Mouse (Mus musculus): ENCODE measurements at regions not wholly inside any gene's neighbourhood (a gene's known extent, or its start where the extent isn't known, plus 50 kb on each side); places are given as distances from the start of the nearest gene placed in this dataset.

DNA sequence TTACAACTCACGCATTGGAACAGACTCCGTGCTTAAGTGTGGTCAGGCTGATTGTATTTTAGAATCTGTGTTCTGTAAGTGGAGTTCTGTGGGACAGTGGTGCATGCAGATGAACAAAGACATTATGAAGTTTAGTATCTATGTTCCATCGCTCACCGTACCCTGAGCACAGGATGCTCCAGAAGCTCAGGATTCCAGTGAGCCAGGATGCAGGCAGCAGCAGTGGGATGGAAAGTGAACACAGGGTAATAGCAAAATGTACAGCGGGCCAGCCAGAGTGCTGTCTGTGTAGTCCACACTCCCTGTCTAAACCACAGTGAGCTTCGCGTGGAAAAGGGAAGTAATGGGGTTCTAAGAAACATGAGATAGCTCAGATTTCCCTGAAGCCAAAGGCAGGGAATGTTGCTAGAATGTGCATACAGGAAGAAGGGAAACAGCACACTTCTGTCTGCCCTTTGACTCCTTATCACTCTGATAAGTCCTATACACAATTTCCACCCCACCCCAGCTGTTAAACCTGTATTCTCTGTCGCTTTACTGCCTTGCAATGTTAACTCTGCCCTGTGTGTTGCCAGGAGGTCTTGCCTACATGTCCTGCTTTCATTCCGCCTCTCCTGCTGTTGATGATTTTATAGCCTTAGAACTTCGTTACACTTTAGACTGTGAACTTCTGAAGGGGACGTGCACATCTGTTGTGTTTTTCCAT, 178.3 kb upstream of the Btg1 start:
- no peak for DNase-seq

DNA sequence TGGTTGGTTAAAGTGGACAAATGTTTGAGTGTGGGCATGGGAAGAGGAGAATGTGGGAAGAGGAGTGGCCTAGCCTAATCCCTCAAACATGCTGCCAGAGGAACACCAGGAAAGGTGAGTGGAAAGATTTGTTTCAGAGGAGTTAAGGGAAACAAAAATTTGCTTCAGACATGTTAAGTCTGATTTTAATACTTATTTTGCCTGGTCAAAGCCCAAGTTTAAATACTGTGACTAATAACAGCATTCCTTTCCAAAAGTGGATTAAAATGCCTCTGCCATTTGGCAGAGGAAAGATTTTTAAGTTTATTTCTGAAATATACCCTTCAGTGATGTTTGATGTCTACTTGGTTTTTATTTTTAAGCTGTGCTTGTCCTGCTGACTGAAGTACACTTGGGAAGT, 174.6 kb upstream of the Btg1 start:
- no peak for DNase-seq

DNA sequence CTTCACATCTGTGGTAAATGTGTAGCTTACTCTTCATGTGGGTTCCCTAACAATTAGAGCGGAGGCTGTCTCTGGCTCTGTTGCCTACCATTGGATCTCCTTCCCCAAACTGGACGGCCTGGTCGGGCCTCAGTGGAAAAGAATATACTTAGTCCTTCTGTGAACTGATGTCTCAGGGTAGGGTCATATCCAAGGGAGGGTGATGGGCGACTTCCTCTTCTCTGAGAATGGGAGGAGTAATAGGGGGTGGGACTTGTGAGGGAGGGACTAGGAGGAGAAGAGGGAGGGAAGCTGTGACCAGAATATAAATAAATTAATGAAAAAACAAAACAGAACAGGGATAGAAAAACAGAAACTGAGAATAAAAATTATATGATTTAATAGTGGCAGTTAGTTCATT, 166.5 kb upstream of the Btg1 start:
- no peak for DNase-seq

DNA sequence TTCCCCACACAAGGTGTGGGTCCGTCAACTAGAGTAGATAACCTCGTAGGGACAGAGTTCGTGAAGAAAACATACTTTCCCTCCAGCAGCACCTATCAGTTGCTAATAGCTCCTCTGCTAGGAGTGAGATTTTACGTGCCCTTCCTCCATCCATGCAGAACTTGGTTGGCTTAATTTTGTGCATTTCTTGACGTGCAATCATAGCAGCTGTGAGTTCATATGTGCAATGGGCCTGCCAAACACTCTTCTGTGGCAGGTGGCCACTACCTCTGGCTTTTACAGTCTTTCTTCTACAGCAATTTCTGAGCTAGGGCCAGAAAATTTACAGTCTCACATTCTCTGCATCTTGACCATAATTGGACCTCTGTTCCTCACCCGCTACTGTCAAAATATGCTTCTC, 161.9 kb upstream of the Btg1 start:
- DNase-seq = no peak

DNA sequence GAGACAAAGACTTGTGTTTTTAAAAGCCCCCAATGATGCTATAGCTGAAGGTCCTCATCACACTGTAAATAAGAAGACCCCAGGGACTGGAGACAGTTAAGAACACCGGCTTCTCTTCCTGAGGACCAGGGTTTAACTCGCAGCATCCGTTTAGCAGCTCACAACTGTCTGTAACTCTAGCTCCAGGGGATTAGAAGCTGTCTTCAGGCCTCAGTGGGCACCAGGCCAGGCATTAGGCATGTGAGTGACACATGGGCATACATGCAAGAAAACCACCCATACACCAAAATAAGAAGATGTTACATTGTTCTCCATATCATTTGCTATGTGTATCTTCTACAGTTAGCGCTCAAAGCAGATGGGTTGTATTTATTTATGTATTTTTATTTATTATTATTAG, 158.3 kb upstream of the Btg1 start:
- DNase-seq = no peak

DNA sequence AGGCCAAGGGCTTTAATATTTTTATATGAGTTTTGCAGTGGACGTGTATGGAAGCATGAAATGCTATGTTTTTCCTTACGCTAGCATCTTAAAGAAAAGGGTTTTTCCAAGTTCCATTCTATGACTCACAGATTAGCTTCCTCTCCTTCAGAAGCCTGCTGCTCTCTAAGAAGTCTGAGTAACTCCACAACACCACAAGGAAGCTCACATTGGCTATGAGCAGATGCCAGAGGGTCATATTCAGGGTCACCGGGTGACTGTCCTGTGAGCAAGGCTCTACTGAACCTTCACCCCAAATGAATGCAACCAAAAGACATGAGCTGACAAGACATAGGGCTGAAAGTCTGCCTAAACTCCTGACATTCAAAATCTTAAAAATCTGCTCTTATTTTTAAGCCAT, 157.6 kb upstream of the Btg1 start:
- no peak for DNase-seq

DNA sequence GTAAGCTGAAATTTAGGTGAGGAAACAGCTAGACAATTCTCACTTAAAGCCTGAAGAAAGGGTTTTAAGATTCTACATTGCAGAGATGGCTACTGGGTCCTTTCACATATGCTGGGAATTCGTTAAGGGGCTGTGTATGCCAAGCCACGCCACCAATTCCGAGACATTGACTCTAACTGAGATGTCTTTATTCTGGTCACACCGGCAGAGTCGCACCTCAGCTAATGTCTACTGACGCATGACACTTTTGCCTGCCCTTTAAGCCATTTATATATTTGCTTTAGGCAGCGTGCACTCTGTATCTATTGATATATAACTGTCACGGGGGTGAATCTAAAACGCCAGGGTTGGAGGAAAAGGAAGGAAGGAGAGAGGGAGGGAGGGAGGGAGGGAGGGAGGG, 156.7 kb upstream of the Btg1 start:
- DNase-seq = no peak

DNA sequence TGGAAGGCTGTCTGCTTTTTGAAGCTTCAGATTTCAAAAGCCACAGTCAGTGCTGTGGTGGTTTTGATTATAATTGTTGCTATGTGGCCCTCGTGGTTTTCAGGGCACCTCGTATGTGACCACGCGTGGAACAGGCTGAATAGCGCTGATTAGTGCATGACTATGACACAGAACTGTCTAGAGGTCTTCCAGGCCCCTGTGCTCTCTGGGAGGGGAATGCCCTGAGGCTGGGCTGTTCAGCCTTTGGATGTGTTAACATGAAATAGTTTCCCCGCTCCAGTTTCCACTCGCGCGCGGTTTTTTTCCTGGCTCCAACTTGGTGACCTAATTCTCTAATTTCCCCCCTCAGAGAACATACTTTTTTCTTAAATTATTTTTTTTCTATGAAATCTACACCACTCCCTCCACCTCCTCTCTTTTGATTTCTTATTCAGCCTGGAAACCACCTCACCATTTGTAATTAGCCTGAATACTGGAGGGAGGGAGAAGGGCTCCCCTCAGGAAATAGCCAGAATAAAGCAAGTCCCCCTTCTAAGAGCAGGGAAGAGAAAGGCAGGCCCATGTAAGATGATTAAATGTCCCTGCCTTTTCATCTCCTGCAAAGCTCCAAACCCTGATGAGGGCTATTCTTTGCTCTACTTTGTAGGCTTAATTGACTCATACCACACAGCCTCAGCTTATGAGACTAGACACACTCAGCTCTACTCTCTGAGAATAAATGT, 156.0 kb upstream of the Btg1 start:
- no peak for DNase-seq

DNA sequence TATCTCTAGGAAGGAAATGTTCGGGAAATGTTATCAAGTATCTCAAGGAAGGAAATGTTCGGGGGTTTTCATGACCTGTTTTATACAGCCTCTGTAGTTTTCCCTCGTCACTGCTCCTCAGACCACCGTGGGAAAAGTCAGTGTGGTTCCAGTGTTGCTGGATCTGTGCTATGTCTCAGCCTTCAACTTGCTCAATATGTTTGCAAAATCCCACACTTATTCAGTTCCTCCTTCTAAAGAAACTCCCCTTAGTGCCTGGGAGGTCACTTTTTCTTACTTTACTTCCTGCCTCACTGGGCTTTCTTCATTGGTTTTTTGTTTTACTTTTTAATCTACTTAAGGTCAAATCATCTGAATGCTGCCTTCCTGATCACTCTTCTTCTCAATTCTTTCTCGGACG, 150.8 kb upstream of the Btg1 start:
- no peak for DNase-seq

DNA sequence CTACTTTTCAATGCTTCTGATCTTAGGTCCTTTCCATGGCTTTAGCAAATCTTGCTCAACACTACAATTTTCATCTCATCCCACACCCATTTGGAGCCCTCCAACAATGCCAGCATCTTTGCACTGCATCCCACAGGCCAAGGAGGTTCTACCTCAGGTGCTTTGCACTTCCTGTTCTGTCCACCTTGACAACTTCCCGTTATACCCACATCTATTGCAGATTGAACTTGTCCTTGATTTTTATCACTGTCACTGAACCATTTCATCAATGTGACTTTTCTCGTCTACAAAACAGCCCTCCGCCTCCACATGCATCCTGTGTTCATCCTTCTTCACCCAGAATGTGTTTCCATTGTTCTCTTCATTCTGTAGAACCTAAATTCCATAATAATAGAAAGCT, 150.0 kb upstream of the Btg1 start:
- DNase-seq = no peak

DNA sequence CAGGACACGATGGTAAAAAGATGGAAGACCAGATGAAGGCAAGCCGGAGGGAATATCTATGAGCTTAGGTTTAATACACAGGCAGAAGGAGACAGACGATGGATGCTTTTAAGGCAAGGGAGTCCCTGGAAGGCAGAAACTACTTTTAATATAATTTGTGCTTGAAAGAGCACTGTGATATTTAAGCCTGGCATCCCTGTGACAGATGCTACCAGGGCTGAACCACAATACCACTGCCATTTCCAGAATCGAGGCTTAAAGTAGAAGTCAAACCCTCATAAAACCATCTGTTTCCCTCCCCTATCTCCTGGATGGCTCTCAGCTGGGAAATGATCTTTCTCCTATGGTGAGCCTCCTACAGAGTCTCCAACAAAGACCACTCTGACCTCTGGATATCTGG, 149.1 kb upstream of the Btg1 start:
- no peak for DNase-seq

DNA sequence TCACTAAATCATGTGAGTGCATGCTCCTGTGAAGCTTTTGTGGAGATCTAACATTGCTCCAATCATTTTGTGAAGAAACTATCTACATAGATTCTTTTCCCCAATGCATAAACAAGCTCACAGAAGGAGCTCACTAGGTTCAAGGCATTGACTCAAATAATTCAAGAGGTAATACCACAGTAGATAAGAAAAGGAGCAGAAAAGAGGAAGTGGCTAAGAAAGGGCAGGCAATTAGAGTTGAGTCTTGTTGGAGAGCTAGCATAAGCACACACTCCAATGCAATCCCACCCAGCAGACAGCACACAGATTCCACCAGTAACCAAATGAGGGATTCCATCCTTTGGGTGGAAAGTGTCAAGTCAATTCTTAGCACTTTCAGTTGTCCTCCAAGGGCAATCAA, 145.3 kb upstream of the Btg1 start:
- DNase-seq = no peak

DNA sequence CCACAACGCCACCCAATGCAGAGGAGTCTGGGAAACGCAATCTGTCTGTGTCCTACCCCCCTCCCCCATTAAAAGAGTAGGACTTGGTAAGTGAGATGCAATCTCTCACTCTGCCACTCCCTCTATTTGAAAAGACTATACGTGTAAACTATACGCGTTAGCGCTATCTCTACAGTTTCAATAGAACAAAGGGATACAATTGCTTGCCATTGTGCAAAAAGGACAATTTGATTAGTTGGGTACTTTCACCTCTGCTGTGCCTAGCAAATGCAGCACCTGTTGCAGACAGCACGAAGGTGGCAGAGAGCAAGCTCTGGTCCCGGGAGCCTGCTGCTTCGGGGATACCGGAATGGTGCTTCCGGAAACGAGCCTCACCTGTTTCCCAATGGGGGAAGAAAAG, 137.5 kb upstream of the Btg1 start:
- no peak for DNase-seq

DNA sequence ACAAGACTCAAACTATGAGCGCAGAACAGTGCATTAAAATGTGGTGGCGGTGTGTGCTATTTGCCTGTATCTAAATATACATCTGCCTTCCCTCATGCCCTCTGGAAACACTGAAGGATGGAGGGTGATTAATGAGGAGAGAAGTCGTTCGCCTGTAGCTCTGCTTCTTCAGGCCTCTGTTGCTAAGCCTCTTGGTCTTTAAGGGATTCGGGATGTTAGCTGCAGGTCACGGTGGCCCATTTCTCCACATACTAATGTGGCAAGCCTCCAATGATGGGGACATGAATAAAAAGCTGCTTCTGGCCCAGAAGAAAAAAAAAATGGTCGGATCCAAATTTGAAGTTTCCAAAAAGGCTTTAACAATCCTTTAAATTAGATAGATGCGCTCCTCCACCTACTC, 137.0 kb upstream of the Btg1 start:
- DNase-seq = no peak

DNA sequence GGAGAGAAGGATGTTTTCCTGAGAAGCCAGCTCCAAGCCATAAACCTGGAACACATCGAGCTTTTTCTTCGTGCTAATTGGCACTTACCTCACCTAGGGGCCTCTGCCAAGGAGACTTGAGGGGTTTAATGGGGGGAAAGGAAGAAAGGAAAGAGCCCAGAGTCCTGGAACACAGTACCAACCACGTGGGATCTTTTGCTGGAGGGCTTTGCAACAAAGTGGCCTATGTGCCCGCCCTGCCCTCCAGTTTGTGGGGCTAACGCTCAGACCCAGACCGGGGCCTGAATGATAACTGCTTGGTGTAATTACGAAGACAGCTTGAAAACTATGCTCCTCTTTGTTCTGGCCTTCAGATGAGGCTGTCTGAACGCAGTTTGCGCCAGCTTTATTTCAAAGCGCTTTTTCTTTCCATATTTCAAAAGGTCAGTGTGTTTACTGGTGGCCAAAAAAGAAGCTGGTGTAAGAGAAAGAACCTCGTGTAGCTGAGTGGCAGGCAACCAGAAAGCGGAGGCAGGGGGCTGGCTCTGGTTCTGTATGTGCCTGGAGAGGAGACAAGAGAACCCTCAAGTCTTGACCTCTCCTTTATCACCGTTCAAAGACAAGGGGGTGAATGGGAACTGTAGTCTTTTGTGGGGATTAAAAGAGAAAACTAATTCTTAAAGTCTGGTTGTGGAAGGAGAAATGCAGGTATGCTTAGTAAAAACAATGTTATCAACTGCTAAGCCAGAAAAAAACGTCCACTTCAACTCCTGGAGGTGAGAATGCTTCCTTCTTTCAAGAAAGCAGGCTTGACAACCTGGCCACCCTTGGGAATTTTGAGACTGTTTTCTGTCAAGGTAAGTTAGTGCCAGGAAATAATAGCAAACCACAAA, 136.1 kb upstream of the Btg1 start:
- no peak for DNase-seq

DNA sequence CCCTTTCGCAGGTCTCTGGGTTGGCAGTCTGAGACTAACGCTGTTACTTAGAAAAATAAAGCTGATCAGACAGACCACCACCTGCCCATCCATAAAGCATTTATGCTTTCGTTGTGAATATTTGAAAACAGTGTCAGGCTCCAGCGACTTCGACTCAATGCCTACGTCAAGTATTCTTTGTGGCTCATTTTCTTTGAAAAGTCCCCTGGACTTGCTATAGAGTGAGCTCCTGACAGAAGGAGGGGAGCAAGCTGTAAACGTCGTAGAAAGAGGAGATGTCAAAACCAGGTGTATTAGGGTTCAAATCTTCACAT, 135.5 kb upstream of the Btg1 start:
- DNase-seq = no peak

DNA sequence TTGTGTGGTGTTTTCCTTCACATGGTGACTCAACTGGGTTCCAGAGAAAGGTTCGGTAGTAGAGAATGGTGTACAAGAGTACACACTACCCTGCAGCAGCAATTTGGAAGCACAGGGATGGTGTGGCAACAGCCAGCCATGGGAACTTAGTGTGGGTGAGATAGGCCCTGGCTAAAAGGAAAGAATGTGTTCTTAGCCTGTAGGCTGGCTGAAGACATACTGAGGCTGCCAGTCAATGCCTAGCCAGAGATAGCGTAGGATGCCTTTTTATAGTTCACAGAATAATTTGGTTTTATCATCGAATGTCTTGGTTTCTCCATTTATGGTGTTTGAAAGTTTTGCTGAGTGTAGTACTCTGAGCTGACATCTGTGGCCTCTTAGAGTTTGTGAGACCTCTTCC, 130.1 kb upstream of the Btg1 start:
- DNase-seq = no peak

DNA sequence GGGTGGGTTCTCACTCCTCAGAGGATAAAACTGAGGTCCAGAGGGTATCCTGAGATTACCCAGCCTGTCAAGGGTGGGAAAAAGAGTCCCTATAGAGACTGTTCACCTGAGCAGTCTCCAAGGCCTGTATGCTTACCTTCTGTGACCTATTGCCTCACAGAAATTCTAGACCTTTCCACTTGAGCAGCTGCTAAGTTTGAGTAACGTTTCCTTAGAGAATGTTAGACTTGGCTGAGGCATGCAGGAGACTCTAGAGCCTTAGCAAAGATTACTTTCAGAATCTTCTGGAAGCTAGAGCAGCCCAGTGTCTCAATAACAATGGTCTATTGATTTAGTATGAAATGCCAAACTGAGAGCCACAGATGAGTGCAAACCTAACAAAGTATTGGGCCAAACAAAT, 123.1 kb upstream of the Btg1 start:
- no peak for DNase-seq

DNA sequence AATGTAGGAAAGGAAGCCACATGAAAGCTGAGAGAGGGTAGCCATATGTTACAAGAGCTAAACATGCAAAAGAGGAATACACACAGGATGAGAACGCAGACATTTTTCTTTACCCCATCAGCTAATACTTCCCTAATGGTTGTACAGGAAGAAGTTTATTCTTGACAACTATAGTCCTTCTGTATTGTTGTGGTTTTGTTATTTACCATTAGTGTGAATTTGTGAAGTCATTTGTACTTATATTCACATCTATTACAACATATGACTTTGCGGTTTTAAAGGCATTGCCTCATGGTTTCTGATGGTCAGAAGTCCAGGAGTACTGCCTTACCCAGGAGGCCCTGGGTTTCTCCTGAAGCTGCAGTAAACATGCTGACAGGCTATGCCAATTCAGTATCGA, 120.1 kb upstream of the Btg1 start:
- no peak for DNase-seq

DNA sequence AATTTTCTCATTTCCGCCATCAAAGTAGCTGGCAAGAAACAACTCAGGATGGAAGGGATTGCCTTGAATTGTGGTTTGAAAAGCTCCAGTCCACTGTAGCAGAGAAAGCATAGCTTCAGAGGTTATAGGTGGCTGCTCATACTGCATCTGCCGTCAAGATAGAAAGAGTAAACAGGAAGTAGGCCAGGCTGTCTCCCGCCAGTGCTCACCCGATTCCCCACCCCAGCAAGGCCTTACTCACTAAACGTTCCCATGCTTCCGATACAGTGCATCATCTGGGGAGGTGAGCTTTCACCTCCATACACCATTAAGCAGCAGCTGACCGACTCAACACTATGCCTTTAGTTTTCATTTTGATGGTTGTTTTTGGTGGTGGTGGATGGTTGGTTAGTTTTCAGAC, 119.3 kb upstream of the Btg1 start:
- DNase-seq = no peak

DNA sequence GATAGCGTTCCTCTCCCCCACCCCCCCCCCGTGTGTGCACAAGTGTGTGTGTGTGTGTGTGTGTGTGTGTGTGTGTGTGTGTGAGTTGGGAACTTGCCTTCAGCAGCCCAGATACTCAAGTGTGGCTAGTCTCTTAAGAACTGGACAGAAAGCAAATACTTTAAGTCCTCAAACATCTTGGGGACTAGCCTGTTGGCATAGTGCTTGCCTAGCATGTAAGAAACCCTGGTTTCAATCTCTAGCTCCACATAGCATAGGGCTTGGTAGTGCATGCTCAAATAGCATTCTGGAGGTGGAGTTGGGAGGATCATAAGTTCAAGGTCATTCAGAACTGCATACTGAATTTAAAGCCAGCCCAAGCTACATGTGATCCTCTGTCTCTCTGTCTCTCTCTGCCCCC, 117.5 kb upstream of the Btg1 start:
- DNase-seq = no peak

DNA sequence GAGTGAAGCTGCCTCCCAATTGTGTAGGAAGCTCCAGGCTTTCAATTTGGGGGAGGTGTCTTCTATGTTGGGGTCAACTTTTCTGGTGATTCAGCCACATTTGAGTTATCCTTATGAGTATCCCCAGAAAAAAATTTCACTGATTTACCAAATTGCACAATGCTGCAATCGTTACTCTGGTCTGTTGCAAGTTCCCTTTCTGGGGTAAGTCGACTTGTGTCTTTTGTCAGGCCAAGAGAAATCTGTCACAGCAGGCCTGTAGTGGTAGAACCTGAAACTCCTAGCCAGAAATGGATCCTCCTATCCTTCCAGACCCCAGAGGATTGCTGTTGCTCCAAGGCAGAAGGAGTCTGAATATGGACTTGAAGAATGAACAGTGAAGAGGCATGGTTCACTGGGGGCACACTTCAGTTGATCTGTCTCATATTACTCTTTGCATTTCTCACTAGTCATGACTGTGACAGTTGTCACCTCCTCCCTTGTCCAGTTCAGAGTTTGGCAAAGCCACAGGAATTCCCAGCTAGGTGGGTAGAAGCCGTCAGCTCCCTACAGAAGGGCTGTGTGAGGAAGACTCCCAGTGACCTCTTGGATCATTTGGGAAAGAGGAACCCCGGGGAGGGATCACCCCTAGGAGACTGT, 114.6 kb upstream of the Btg1 start:
- no peak for DNase-seq

DNA sequence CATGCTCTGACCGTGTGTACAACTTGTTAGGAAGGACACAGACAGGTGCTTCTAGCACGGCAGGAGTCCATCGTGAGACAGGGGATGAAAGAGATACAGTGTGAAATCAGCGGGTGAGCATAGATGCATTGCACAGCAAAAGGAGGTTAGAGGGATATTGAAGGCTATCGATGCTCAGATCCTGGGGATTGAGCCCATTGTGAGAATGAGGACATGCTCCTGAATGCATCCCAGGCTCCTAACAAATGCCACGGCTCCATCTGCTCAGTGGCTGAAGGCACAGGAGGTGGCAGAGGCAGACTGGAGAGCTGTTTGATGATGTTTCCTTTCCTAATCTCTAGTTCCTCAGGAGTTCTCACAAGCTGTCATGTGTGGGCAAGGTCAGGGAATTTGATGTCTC, 114.1 kb upstream of the Btg1 start:
- DNase-seq = no peak

DNA sequence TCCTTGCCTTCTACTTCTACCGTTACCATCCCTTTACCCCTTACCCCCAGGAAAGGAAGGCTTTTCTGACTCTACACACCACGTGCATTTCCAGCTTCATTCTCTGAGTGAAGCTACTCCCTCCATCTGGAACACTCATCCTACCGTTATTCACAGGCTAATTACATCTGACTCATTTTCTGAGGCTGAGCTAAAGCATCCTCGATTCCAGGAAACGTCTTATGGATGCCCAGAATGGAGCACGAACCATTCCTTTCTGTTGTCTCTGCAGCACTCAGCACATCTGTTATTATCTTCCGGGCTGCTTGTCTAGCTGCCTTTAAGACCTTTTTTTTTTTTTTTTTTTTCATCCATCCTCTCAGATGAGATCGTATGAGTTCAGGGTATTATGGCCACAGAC, 112.5 kb upstream of the Btg1 start:
- DNase-seq = no peak

All from liver (tissue).